Mouse (Mus musculus): ENCODE data around the gene Rps15. TPM values are rescaled to one million over a fixed set of nuclear protein-coding genes. Genes with fewer than 3 reads are reported as not detected.

The Rps15 gene
- polyA plus RNA-seq, 1 experiment from 2014 or later, result 908 TPM

DNA sequence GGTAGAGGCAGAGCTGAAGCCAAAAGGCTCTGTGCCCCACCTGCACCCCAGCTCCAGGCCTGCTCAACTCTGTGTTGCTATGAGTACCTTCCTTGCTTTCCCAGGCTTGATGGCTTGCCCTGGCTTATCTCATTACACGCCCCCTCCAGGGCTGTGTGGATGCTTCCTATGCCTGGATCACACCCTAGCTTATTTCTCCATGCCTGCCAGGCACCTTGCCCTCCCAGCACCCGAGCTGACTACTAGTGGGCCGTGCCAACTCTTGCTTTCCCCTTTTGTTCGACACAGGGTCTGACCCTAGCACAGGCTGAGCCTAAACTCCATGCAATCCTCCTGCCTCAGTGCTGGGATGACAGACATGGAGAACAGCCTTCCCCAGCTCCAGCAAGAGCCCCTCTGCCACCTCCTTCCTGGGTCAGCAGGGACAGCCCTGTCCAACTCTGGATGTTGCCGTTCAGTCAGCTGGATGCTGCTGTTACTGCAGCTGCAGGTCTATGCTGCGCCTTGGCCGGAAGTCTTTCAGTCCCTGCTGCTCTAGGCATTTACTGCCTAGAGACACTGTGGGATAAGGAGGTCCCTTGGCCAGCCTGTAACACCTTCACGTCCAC lies 5.4 kb downstream of the Rps15 start:
- Histone ChIP-seq H3K9me3 (no peaks in the 10 kb centered on the region), H3K4me3 (no peak overlapping the region), H3K36me3 (peaks cover 21% of the 10 kb centered on the region), H3K9ac (no peak overlapping the region), H3K27me3 (peaks cover 61% of the 10 kb centered on the region), H3K4me1 (peaks cover 53% of the 10 kb centered on the region), H3K27ac (no peak overlapping the region), H3K4me2 (replicated peaks) (no peak overlapping the region)
- WGBS, result 67% methylated on average over 8 of the region's 8 CpGs
- no peak for ATAC-seq (ENCODE audit: low FRiP score, low read depth)

DNA sequence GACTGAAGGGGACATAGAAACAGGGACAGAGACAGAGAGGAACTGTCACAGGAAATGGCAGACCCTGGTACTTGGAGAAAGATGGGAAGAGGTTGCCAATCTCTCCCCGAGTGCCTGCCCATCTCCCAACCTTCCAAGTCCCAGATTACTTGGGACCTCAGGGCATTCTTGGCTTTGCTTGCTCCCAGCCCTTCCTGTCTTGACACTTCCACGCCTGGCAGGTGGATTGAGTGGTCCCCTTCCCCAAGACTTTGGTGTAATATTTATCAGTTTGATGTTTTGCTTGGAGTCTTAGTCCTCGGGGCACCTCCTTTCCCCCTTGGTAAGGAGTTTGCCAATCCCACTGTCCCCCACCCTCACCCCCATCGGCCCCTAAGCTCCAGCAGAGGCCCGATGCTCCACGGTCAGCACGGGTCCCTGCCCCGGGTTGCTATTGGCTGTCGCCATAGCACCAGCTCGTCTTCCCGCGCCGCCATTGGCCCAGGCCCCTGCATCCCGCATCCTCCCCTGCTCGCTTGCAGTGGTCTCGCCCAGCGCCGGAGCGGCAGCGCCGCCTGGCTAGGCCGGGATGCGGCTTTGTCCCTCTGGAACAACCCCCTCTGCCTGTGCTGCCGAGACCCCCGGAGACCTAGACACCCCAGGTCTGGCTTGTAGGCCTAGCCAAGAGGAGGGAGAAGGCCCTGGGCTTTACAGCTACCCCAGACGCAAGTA lies 6.5 kb downstream of the Rps15 start:
- H3K4me3 ChIP-seq, result peak overlapping the region; percentile 37
- 4% methylated on average over 26 of the region's 26 CpGs for WGBS
- no peak overlapping the region for H3K27ac ChIP-seq
- peaks cover 71% of the 10 kb centered on the region for H3K27me3 ChIP-seq
- peak overlapping the region; percentile 58 for H3K9ac ChIP-seq
- peaks cover 14% of the 10 kb centered on the region for H3K36me3 ChIP-seq
- peaks cover 45% of the 10 kb centered on the region for H3K4me1 ChIP-seq
- peak overlapping the region; percentile 59 for H3K4me2 ChIP-seq (replicated peaks)
- 0 out of 2 replicates have a peak, but pooled peaks have one; percentile 20 for ATAC-seq (ENCODE audit: low FRiP score, low read depth)
- no peaks in the 10 kb centered on the region for H3K9me3 ChIP-seq

DNA sequence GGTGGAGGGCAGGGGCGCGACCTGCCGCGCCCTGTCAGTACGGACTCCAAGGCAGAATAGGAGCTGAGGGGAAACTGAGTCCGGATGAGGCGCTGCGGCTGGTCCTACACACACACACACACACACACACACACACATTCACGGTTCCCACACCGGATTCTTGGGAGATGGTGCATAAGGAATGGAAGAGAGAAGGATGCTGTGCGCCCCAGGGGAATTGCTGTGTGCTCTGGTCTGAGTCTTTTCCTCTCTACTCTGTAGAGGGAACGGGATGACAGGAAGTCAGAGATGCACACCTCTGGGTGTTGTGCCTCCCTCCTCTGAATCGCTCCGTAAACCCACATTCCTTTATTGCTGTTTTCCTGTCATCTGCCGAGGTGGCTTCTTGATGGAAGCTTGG lies 7.0 kb downstream of the Rps15 start:
- 14% methylated on average over 15 of the region's 15 CpGs for WGBS
- Histone ChIP-seq H3K9ac (peak overlapping the region; percentile 58), H3K4me2 (replicated peaks) (peak overlapping the region; percentile 59), H3K9me3 (no peaks in the 10 kb centered on the region), H3K27ac (no peak overlapping the region), H3K27me3 (peaks cover 77% of the 10 kb centered on the region), H3K36me3 (peaks cover 8% of the 10 kb centered on the region), H3K4me3 (peak overlapping the region; percentile 37), H3K4me1 (peaks cover 40% of the 10 kb centered on the region)
- no peak for ATAC-seq (ENCODE audit: low FRiP score, low read depth)

GRCm38 (mm10) chr10:80299824-80300223 lies 7.6 kb downstream of the Rps15 start:
- Histone ChIP-seq H3K27me3 (peaks cover 82% of the 10 kb centered on the region), H3K27ac (no peak overlapping the region), H3K36me3 (peaks cover 3% of the 10 kb centered on the region), H3K4me3 (no peak overlapping the region), H3K4me2 (replicated peaks) (peak overlapping the region; percentile 59; the same call in 1 of the 2 replicates), H3K9ac (no peak overlapping the region), H3K4me1 (peaks cover 37% of the 10 kb centered on the region), H3K9me3 (no peaks in the 10 kb centered on the region)
- ATAC-seq (ENCODE audit: low FRiP score, low read depth), result no peak
- WGBS, result 54% methylated on average over 10 of the region's 10 CpGs

DNA sequence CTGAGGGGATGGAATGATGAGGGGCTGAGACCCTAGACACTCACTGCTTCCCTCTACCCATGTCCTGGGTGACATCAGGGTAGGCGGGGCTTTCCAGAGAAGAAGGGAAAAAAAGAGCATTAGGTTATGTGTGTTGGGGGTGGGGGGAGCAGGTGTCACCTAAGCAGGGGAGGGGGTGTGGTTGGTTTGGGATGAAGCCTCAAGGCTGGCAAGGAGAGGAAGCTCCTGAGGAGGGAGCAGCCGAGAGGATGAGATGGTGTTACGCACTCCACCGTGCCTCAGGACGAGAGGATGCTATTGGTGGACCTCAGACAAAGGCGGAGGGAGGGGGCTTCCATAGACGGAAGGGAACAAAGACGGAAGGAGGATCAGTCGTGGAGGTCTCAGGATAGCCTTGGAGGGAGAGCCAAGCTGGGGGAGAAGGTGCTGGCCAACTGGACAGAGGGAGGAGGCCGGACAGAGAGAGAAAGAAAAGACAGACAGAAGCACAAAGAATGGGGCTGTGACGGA lies 8.5 kb downstream of the Rps15 start:
- no peaks in the 10 kb centered on the region for H3K36me3 ChIP-seq
- no peaks in the 10 kb centered on the region for H3K9me3 ChIP-seq
- H3K4me2 ChIP-seq (replicated peaks), result no peak overlapping the region
- peaks cover 91% of the 10 kb centered on the region for H3K27me3 ChIP-seq
- WGBS, result 25% methylated on average over 11 of the region's 11 CpGs
- no peak overlapping the region for H3K4me3 ChIP-seq
- peaks cover 28% of the 10 kb centered on the region for H3K4me1 ChIP-seq
- ATAC-seq (ENCODE audit: low FRiP score, low read depth), result no peak
- H3K27ac ChIP-seq, result no peak overlapping the region
- no peak overlapping the region; the same call in 1 of the 2 replicates for H3K9ac ChIP-seq

DNA sequence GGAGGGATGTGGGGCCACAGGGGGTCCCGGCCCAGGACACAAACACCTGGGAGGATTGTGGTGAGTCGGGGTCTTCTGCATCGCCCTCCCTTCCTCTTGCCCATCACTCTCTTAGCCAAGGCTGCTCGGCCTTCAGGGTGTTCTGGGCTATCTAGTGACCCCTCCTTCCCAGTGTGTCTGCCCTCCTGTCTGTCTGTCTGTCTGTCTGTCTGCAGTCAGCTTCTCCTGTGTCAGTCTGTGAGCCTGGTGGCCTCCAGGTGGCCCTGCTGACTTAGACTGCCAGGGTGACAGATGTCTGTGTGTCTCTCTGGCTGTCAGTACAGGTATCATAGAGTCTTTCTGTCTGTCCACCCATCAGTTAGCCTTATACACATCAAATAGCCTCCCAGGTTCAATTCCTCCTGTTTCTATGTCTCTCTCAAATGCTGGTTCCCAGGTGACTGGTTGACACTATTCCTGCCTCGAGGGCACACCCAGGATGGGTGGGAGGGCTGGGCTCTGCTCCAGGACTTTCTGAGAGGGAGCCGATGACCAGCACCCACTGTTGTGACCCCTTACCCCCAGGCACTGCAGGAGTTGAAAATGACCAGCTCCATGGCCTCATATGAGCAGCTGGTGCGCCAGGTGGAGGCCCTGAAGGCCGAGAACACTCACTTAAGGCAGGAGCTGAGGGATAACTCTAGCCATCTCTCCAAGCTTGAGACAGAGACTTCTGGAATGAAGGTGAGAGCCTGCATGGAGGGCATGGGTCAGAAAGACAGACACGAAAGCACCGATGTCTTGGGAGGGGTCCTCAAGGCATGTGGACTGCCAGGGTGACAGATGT lies 9.2 kb downstream of the Rps15 start:
- 78% methylated on average over 10 of the region's 10 CpGs for WGBS
- Histone ChIP-seq H3K4me2 (replicated peaks) (no peak overlapping the region), H3K27ac (no peak overlapping the region), H3K4me1 (peaks cover 22% of the 10 kb centered on the region), H3K36me3 (no peaks in the 10 kb centered on the region), H3K9ac (peak overlapping the region; percentile 4; the same call in 1 of the 2 replicates), H3K27me3 (peaks cover 98% of the 10 kb centered on the region), H3K9me3 (no peaks in the 10 kb centered on the region), H3K4me3 (no peak overlapping the region)
- no peak for ATAC-seq (ENCODE audit: low FRiP score, low read depth)

- H3K27ac ChIP-seq, result no peak overlapping the region
- no peaks in the 10 kb centered on the region for H3K36me3 ChIP-seq
- no peak overlapping the region for H3K9ac ChIP-seq
- H3K4me3 ChIP-seq, result no peak overlapping the region
- H3K27me3 ChIP-seq, result peaks cover 99% of the 10 kb centered on the region
- peaks cover 16% of the 10 kb centered on the region; the same call in 1 of the 2 replicates for H3K4me1 ChIP-seq
- H3K9me3 ChIP-seq, result no peaks in the 10 kb centered on the region
- 54% methylated on average over 5 of the region's 5 CpGs for WGBS
- H3K4me2 ChIP-seq (replicated peaks), result no peak overlapping the region
- no peak for ATAC-seq (ENCODE audit: low FRiP score, low read depth)
Observed at GRCm38 (mm10) chr10:80302082-80302355, 9.8 kb downstream of the Rps15 start.

GRCm38 (mm10) chr10:80302471-80302881 lies 10.2 kb downstream of the Rps15 start:
- no peak for ATAC-seq (ENCODE audit: low FRiP score, low read depth)
- no peak overlapping the region for H3K4me3 ChIP-seq
- no peak overlapping the region for H3K4me2 ChIP-seq (replicated peaks)

GRCm38 (mm10) chr10:80304458-80304857 lies 12.2 kb downstream of the Rps15 start:
- H3K27me3 ChIP-seq, result peaks cover 95% of the 10 kb centered on the region
- peak overlapping the region; percentile 35; the same call in 1 of the 2 replicates for H3K4me2 ChIP-seq (replicated peaks)
- H3K9me3 ChIP-seq, result no peaks in the 10 kb centered on the region
- no peaks in the 10 kb centered on the region; the same call in none of the 2 replicates for H3K36me3 ChIP-seq
- peaks cover 8% of the 10 kb centered on the region; the same call in 1 of the 2 replicates for H3K4me1 ChIP-seq
- H3K4me3 ChIP-seq, result peak overlapping the region; percentile 12; the same call in 1 of the 2 replicates
- 18% methylated on average over 12 of the region's 12 CpGs for WGBS
- ATAC-seq (ENCODE audit: low FRiP score, low read depth), result no peak
- no peak overlapping the region for H3K27ac ChIP-seq
- H3K9ac ChIP-seq, result no peak overlapping the region

More at GRCm38 (mm10) chr10:80302471-80302881, 10.2 kb downstream of the Rps15 start:
- 11% methylated on average over 9 of the region's 9 CpGs for WGBS
- Histone ChIP-seq H3K4me1 (peaks cover 16% of the 10 kb centered on the region; the same call in 1 of the 2 replicates), H3K9ac (no peak overlapping the region), H3K9me3 (no peaks in the 10 kb centered on the region), H3K27ac (no peak overlapping the region), H3K36me3 (no peaks in the 10 kb centered on the region), H3K27me3 (peaks cover 99% of the 10 kb centered on the region)

GRCm38 (mm10) chr10:80304862-80305261 lies 12.6 kb downstream of the Rps15 start:
- peaks cover 94% of the 10 kb centered on the region for H3K27me3 ChIP-seq
- H3K4me2 ChIP-seq (replicated peaks), result peak overlapping the region; percentile 35; the same call in 1 of the 2 replicates
- H3K9me3 ChIP-seq, result no peaks in the 10 kb centered on the region
- no peak overlapping the region for H3K27ac ChIP-seq
- H3K4me3 ChIP-seq, result peak overlapping the region; percentile 12; the same call in 1 of the 2 replicates
- peaks cover 6% of the 10 kb centered on the region; the same call in 1 of the 2 replicates for H3K4me1 ChIP-seq
- no peak for ATAC-seq (ENCODE audit: low FRiP score, low read depth)
- WGBS, result 12% methylated on average over 25 of the region's 25 CpGs
- H3K36me3 ChIP-seq, result no peaks in the 10 kb centered on the region; the same call in none of the 2 replicates
- no peak overlapping the region for H3K9ac ChIP-seq

DNA sequence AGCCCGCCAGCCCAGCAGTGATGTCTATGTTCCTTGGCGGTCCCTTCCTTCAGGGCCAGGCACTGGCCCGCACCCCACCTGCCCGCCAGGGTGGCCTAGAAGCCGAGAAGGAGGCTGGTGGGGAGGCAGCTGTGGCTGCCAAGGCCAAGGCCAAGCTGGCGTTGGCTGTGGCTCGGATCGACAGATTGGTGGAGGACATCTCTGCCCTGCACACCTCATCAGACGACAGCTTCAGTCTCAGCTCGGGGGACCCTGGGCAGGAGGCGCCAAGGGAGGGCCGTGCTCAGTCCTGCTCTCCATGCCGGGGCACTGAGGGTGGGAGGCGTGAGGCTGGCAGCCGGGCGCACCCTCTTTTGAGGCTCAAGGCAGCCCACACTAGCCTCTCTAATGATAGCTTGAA lies 19.3 kb downstream of the Rps15 start:
- Histone ChIP-seq H3K27me3 (peaks cover 95% of the 10 kb centered on the region), H3K4me1 (no peaks in the 10 kb centered on the region), H3K4me3 (no peak overlapping the region), H3K27ac (no peak overlapping the region), H3K9ac (no peak overlapping the region), H3K36me3 (no peaks in the 10 kb centered on the region; the same call in none of the 2 replicates), H3K9me3 (no peaks in the 10 kb centered on the region), H3K4me2 (replicated peaks) (no peak overlapping the region)
- WGBS, result 87% methylated on average over 16 of the region's 16 CpGs
- no peak for ATAC-seq (ENCODE audit: low FRiP score, low read depth)
